Mouse (Mus musculus) CH12.LX (cell line): ENCODE measurements around the gene Gm20388. TPM values are rescaled to one million over a fixed set of nuclear protein-coding genes. Genes with fewer than 3 reads are reported as not detected.

Source experiments
- DNase-seq: peaks from one replicate; pipeline ENCODE4 v3.0.0-alpha.2; 2013; ENCODE audit errors: extremely low read depth
- H3K27ac ChIP-seq: 2 replicates; pipeline ENCODE4 v1.5.1; 2012; ENCODE audit warnings: low read depth, mild to moderate bottlenecking, control low read depth, moderate library complexity; ENCODE audit not compliant: insufficient read depth
- H3K27me3 ChIP-seq: replicated peaks from 2 replicates; pipeline ENCODE3; 2012; ENCODE audit warnings: inconsistent platforms
- H3K36me3 ChIP-seq, 2 experiments: replicated peaks in 1 of 2; 2 replicates each; pipeline versions ENCODE3 to v1.6.1; 2012; ENCODE audit warnings: inconsistent platforms in 1 of 2, low read length in 1 of 2, mild to moderate bottlenecking in 1 of 2, mixed read lengths in 1 of 2, moderate library complexity in 1 of 2; ENCODE audit not compliant: control insufficient read depth in 1 of 2, insufficient read depth in 1 of 2
- H3K4me1 ChIP-seq, 2 experiments: 2 replicates each; pipeline ENCODE4 v1.6.1; 2012; ENCODE audit warnings: inconsistent platforms in 1 of 2, moderate library complexity in 1 of 2; ENCODE audit not compliant: insufficient read depth in 2 of 2, control insufficient read depth in 1 of 2
- H3K4me2 ChIP-seq: 2 replicates; pipeline ENCODE4 v1.6.1; 2012; ENCODE audit warnings: low read depth, mild to moderate bottlenecking, control low read depth; ENCODE audit not compliant: poor library complexity, insufficient read depth, severe bottlenecking
- H3K4me3 ChIP-seq, 3 experiments: fragments of 150-350 bp in 1 of 3; sonication (generic) in 1 of 3; replicated peaks in 1 of 3; 2 replicates each; pipeline versions ENCODE3 to v1.5.1; 2011 to 2012; ENCODE audit warnings: low read depth in 2 of 3, low read length in 2 of 3, mild to moderate bottlenecking in 2 of 3, moderate library complexity in 2 of 3, control low read depth in 1 of 3, improper control_type of control experiment in 1 of 3, inconsistent platforms in 1 of 3, mixed read lengths in 1 of 3; ENCODE audit not compliant: poor library complexity in 1 of 3
- H3K79me2 ChIP-seq: replicated peaks from 2 replicates; pipeline ENCODE4 v1.6.1; 2012; ENCODE audit warnings: mild to moderate bottlenecking, moderate library complexity; ENCODE audit not compliant: control insufficient read depth, poor library complexity, insufficient read depth, severe bottlenecking; ENCODE audit errors: extremely low read depth
- H3K9ac ChIP-seq: 2 replicates; pipeline ENCODE4 v1.6.1; 2012; ENCODE audit warnings: low read depth, mild to moderate bottlenecking, control low read depth, moderate library complexity; ENCODE audit not compliant: insufficient read depth
- H3K9me3 ChIP-seq: replicated peaks from 2 replicates; pipeline ENCODE3; 2012; ENCODE audit warnings: low read length, inconsistent platforms, mixed read lengths
- CHD1 ChIP-seq: IDR thresholded peaks from 2 replicates; pipeline ENCODE4 v1.6.1; 2012; ENCODE audit warnings: low read depth, low read length, improper control_type of control experiment, inconsistent platforms
- HCFC1 ChIP-seq: IDR thresholded peaks from 2 replicates; pipeline ENCODE4 v1.6.1; 2012; ENCODE audit warnings: low read depth, mild to moderate bottlenecking, inconsistent platforms, low read length, improper control_type of control experiment
- KAT2A ChIP-seq: IDR thresholded peaks from 2 replicates; pipeline ENCODE4 v1.6.1; 2012; ENCODE audit warnings: low read length, improper control_type of control experiment, inconsistent platforms; ENCODE audit not compliant: insufficient replicate concordance
- MEF2A ChIP-seq: IDR thresholded peaks from 2 replicates; pipeline ENCODE4 v1.6.1; 2014; ENCODE audit warnings: low read depth, mild to moderate bottlenecking, inconsistent platforms, low read length, improper control_type of control experiment, borderline replicate concordance
- MYC ChIP-seq: IDR thresholded peaks from 2 replicates; pipeline ENCODE4 v1.6.1; 2011; ENCODE audit warnings: low read depth, mild to moderate bottlenecking, improper control_type of control experiment, low read length
- POLR2A ChIP-seq: IDR thresholded peaks from 2 replicates; pipeline ENCODE4 v1.6.1; 2011; ENCODE audit warnings: low read depth, mild to moderate bottlenecking, improper control_type of control experiment, low read length
- RAD21 ChIP-seq: IDR thresholded peaks from 2 replicates; pipeline ENCODE4 v1.6.1; 2011; ENCODE audit warnings: low read depth, mild to moderate bottlenecking, low read length, improper control_type of control experiment, moderate library complexity
- RCOR1 ChIP-seq: conservative IDR thresholded peaks from 2 replicates; pipeline ENCODE4 v1.6.1; 2012; ENCODE audit warnings: low read depth, mild to moderate bottlenecking, inconsistent platforms, low read length, improper control_type of control experiment
- SMC3 ChIP-seq: IDR thresholded peaks from 2 replicates; pipeline ENCODE4 v1.6.1; 2011; ENCODE audit warnings: low read depth, low read length, improper control_type of control experiment
- TBP ChIP-seq: conservative IDR thresholded peaks from 2 replicates; pipeline ENCODE4 v1.6.1; 2011; ENCODE audit warnings: low read depth, low read length, improper control_type of control experiment
- UBTF ChIP-seq: IDR thresholded peaks from 2 replicates; pipeline ENCODE4 v1.6.1; 2012; ENCODE audit warnings: low read depth, mild to moderate bottlenecking, inconsistent platforms, low read length, improper control_type of control experiment, moderate library complexity
- ZC3H11A ChIP-seq: IDR thresholded peaks from 2 replicates; pipeline ENCODE4 v1.6.1; 2012; ENCODE audit warnings: low read depth, mild to moderate bottlenecking, inconsistent platforms, low read length, improper control_type of control experiment
- ZMIZ1 ChIP-seq: IDR thresholded peaks from 2 replicates; pipeline ENCODE4 v1.6.1; 2012; ENCODE audit warnings: low read depth, mild to moderate bottlenecking, inconsistent platforms, low read length, improper control_type of control experiment
- dilution Hi-C: fragments of 300-500 bp; cut with MboI; formaldehyde crosslinking; loops from 2 replicates; pipeline ENCODE4 v1.14.3; 2020; ENCODE audit warnings: low sequenced_read_pairs; ENCODE audit not compliant: extremely low pct_unique_long_range_greater_than_20kb, extremely low pct_ligation_motif_present
- in situ Hi-C: fragments of 300-500 bp; cut with MboI; formaldehyde crosslinking; loops from 3 replicates; pipeline ENCODE4 v1.14.3; 2019; ENCODE audit warnings: low sequenced_read_pairs, low pct_ligation_motif_present, low pct_unique_long_range_greater_than_20kb, mixed read lengths
- polyA plus RNA-seq: library from polyadenylated mRNA; unstranded; fragments of >175 nt; gene quantifications from 2 replicates; pipeline ENCODE4 v1.2.1, GENCODE M21; 2012; ENCODE audit warnings: low read depth; ENCODE audit not compliant: insufficient read length
- total RNA-seq, 2 experiments: library from RNA; depleted of rRNA; stranded (reverse); fragments of 300-350 nt in 1 of 2; fragments of >200 nt in 1 of 2; gene quantifications; 2 replicates each; pipeline ENCODE4 v1.2.3; 2012 to 2014

Gene Gm20388
- total and polyA plus RNA-seq, 3 experiments: 14.8 to 26.3 (median 22.2) TPM

- no peak for TF ChIP-seq SMC3
- TF ChIP-seq HCFC1: no peak
- no peak for TF ChIP-seq RAD21
- TF ChIP-seq, all 38 proteins: peak for 0
Observed at GRCm38 (mm10) chr8:121821770-121822169, 1911.1 kb downstream of the Gm20388 start (continued).

- no peak for DNase-seq
- dilution Hi-C loops (no loop called here), in situ Hi-C loops (no loop called here)
Observed at GRCm38 (mm10) chr8:121827726-121828125, 1917.1 kb downstream of the Gm20388 start.

GRCm38 (mm10) chr8:121828376-121829023 lies 1917.9 kb downstream of the Gm20388 start:
- Histone ChIP-seq H3K4me1 (peaks cover 7 to 24% of the 10 kb centered on the region in 2 experiments; a peak in 3 of 4 replicates), H3K4me2 (peak overlapping the region; percentile 76), H3K9ac (peak overlapping the region; percentile 76), H3K79me2 (peaks cover 21% of the 10 kb centered on the region), H3K4me3 (peak overlapping the region; percentile 84 to 98 (median 90)), H3K36me3 (peaks cover 0 to 6% of the 10 kb centered on the region in 2 experiments), H3K9me3 (no peaks in the 10 kb centered on the region), H3K27ac (no peak overlapping the region), H3K27me3 (no peaks in the 10 kb centered on the region)
- in situ Hi-C loops: no loop called here
- DNase-seq: no peak
- dilution Hi-C loops: no loop called here
- no peak for TF ChIP-seq ZMIZ1

More at GRCm38 (mm10) chr8:121827726-121828125, 1917.1 kb downstream of the Gm20388 start:
- TF ChIP-seq ZC3H11A (no peak), HCFC1 (no peak), RAD21 (no peak), KAT2A (no peak), MYC (no peak), CHD1 (no peak), TBP (no peak), POLR2A (no peak), ZMIZ1 (no peak), UBTF (no peak), MEF2A (no peak), RCOR1 (no peak)
- TF ChIP-seq, all 38 proteins: peak for 0
- Histone ChIP-seq H3K27ac (no peak overlapping the region), H3K4me3 (no peak overlapping the region), H3K9me3 (no peaks in the 10 kb centered on the region), H3K36me3 (peaks cover 0 to 6% of the 10 kb centered on the region in 2 experiments), H3K9ac (no peak overlapping the region), H3K4me1 (peaks cover 7 to 24% of the 10 kb centered on the region in 2 experiments; a peak in 3 of 4 replicates), H3K27me3 (no peaks in the 10 kb centered on the region), H3K4me2 (0 out of 2 replicates have a peak overlapping the region, but pooled peaks have one; percentile 76), H3K79me2 (peaks cover 21% of the 10 kb centered on the region)
